Mouse (Mus musculus): Measurements from ENCODE around the gene Slc6a14.

The Slc6a14 gene

DNA sequence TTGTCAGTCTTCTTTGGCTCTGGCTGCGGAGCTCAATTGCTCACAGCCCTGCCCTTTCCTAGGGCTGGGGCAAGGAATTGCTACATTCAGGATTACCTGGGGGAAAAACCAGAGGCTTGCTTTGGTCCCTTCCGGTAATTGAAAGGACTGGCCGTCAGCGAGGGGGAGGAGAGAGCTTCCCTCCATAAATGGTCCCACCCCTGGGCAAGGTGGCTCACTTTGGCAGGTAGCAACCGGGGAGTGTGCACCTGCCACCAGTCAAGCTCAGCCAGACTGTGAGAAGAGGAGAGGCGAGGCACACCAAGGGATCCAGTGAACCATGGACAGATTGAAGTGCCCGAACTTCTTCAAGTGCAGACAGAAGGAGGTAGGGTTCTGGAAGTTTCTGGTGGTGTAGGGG lies at the start of gene Slc6a14:
Gene Slc6a14, plus strand, starts transcription at position 68 of the 400 bp plus-strand sequence.
- DNase-seq: no peak

DNA sequence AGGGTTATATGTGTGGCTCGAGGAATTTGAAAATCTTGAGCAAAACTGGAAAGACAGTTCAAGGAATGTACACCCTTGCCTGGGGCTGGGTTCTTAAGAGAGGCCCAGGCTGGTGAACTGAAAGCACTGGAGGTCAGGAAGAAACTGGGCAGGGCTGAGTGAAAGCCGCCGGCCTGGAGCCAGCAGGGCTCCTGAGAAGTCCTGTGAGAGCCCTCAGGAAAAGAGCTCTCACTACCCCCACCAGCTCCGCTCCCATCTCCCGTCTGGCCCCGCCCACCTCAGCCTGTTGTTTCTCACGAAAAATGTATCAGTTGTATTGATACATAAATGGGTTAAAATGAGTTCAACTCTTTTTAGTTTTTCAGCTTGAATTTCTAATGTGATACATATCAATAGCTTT lies 43.8 kb upstream of the Slc6a14 start:
- no peak for DNase-seq

GRCm38 (mm10) chrX:21695220-21695619 lies 19.5 kb upstream of the Slc6a14 start:
- DNase-seq: no peak

DNA sequence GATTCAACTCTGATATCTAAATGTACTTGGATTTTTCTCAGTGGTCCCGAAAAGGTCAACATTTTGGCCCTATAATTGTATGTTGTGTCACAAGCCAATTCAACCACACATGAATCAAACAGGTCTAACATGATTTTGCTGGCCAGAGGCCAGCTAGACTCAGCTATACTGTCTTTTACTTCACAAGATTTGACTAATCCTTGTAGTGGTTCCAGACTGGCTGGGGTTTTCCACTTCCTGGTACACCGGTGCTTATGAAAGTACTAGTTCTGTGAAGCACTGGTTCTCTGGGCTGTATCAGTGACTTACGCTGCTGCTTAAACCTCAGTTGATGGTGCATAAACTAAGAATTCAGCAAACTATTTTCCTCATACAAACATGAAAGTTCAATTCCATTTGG lies 19.0 kb upstream of the Slc6a14 start:
- DNase-seq: no peak

- DNase-seq: no peak
These were observed 13.1 kb upstream of the Slc6a14 start for GRCm38 (mm10) chrX:21701646-21702045.

DNA sequence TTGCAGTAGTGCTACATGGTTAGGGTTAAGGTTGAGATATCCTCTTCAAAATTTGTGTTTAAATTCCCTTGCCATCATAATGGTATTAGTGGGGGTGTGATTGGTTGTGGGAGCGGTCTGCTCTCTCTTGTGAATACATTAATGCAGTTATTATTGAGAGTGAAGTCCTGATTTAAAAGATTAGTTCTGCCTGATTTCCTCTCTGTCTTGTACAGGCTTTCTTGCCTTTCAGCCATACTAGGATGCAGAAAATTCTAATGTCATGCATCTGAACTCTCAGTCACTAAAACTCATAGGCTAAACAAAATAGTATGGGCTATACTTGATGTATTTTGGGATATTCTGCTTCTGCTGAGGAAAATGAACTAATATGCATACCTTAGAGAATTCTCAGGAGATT lies 10.2 kb upstream of the Slc6a14 start:
- no peak for DNase-seq

DNA sequence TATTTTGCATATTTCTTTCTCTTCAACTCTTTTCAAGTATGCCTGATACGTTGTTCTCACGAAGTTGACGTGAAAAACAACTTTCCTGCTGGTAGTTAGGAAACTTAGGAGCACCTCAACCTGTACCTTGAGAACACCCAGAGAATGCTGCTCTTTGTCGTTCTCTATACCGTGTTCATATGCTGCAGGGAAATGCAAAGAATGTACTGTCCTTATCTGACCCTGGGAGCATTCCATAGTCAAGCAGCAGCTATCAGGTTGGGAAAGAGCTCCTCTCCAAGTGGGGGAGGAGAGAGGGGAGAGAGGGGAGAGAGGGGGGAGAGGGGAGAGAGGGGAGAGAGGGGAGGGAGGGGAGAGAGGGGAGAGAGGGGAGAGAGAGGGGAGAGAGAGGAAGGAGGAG lies 597 bp downstream of the Slc6a14 start:
- no peak for DNase-seq

DNA sequence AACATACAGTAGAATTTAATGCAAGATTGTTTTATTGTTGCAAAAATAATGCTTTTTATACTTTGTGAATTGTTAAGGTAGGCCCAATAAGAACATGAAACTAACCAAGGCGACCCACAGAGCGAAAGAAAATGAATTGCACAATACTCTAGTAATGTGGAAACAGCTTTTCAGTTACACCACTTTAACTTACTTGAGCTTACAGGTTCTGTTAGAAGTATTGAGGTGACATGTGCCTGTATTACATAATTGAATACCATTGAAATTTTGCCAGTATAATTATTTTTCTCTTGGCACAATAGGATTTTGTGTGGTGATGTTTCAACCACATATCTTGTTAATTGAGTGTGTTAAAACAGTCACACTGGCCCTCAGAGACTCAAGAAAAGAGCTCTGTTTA lies 2.2 kb downstream of the Slc6a14 start:
- no peak for DNase-seq

- no peak for DNase-seq
These were observed 30.3 kb downstream of the Slc6a14 start, which contains the start of gene Gm28269 for GRCm38 (mm10) chrX:21744997-21745396. Gm28269 (minus strand) TSS chrX:21745097.

All from kidney, adult 9 months (tissue).